Mouse (Mus musculus) midbrain, embryonic 12.5 days (tissue): ENCODE results near the gene Miox. TPM values are rescaled to one million over a fixed set of nuclear protein-coding genes. Genes with fewer than 3 reads are reported as not detected.

Source experiments
- ATAC-seq: fragments of 200-750 bp; cut with Nextera tagmentation; 2 replicates; pipeline ENCODE4 v1.8.0; 2017; ENCODE audit warnings: low read depth, moderate TSS enrichment, moderate library complexity; ENCODE audit not compliant: low FRiP score
- H3K27ac ChIP-seq: fragments of 300-500 bp; sonication (generic); replicated peaks from 2 replicates; pipeline ENCODE4 v1.5.1; 2016; ENCODE audit warnings: mild to moderate bottlenecking
- H3K27me3 ChIP-seq: fragments of 300-500 bp; sonication (generic); 2 replicates; pipeline ENCODE4 v1.6.1; 2016; ENCODE audit warnings: mild to moderate bottlenecking
- H3K36me3 ChIP-seq: fragments of 300-500 bp; sonication (generic); 2 replicates; pipeline ENCODE4 v1.6.1; 2016
- H3K4me1 ChIP-seq: fragments of 300-500 bp; sonication (generic); 2 replicates; pipeline ENCODE4 v1.6.1; 2016
- H3K4me2 ChIP-seq: fragments of 300-500 bp; sonication (generic); replicated peaks from 2 replicates; pipeline ENCODE4 v1.6.1; 2016; ENCODE audit warnings: mild to moderate bottlenecking, moderate library complexity
- H3K4me3 ChIP-seq: fragments of 300-500 bp; sonication (generic); 2 replicates; pipeline ENCODE4 v1.5.1; 2016; ENCODE audit warnings: mild to moderate bottlenecking
- H3K9ac ChIP-seq: fragments of 300-500 bp; sonication (generic); replicated peaks from 2 replicates; pipeline ENCODE4 v1.6.1; 2016; ENCODE audit warnings: mild to moderate bottlenecking, moderate library complexity
- H3K9me3 ChIP-seq: fragments of 300-500 bp; sonication (generic); 2 replicates; pipeline ENCODE4 v1.6.1; 2016; ENCODE audit warnings: mild to moderate bottlenecking
- WGBS: fragments of 180-500 bp; shearing (Covaris S2); methylation state at CpG from one replicate; pipeline ENCODE4 v1.1.7; 2016; 5-methylcytosine and 5-hydroxymethylcytosine counted together
- polyA plus RNA-seq: library from polyadenylated mRNA; unstranded; fragments of >200 nt; fragmentation: Nextera tagmentation; extraction: Ambion mirVana; gene quantifications from 2 replicates; pipeline ENCODE4 v1.2.1, GENCODE M21; 2016

The Miox gene
- polyA plus RNA-seq, 1 experiment from 2014 or later = not detected

DNA sequence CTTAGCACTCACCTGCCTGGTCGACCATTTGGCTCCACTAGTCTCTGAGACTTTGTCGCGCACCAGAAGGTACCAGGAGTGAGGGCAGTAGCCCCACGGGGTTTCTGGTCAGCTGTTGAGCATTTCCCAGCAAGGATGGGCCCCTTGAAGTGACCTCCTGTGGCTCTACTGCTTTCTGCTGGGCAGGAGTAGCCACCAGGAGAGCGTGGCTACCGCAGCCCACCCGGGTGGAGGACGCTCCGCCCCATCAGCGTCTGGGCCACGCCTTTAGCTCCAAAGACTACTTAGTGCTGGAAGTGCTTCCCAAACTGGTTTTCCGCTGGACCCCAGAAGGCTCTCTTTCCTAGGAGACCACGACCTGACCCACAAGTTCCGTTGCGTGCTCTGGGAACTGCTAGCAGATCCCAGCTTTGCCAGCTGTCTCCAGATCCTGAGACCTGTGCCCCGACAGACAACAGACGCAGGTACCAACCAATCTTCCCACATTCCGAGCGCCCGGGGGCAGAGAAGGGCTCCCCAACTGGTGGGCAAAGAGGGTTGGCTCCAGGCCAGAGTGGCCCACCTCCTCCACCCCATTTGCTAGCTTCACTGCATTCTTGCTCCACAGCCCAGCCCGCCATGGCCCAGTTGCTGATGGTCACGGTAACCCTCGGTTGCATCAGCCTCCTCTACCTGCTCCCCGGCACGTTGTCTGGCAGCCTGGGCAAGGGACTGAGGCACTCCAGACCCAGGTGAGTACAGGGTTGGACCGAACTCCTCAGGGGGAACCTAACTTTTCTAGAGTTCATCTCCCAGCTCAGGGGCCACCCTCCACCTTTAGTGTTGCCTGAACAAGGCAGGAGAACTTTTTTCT is 11.3 kb upstream of the Miox start, which contains the start of gene Adm2:
Adm2 (plus strand) TSS at position 51 of the 853 bp plus-strand sequence.
- 8% methylated on average over 26 of the region's 26 CpGs for WGBS

DNA sequence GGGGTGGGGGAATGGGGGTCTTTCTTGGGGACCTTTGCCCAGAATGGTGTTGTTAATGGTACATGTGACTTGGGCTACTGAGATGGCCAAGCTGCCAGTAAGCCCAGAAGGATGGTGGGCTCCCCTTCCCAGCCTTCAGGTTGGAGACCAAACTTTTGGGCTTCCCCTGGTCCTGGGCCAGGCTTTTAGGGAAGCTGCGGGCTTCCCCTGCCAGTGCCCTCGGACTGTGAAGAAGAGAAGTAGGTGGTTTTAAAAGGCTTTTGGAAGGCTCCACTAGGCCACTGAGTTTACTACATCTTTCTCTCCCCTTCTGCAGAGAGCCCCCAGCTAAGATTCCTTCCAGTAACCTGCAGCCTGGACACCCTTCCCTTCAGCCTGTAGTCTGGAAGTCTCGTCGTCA is 10.5 kb upstream of the Miox start:
- ATAC-seq = no peak
- Histone ChIP-seq H3K4me3 (no peak overlapping the region), H3K9me3 (no peaks in the 10 kb centered on the region), H3K36me3 (no peaks in the 10 kb centered on the region), H3K4me1 (peaks cover 9% of the 10 kb centered on the region), H3K27me3 (peaks cover 28% of the 10 kb centered on the region), H3K4me2 (no peak overlapping the region), H3K27ac (no peak overlapping the region), H3K9ac (no peak overlapping the region)
- 89% methylated on average over 4 of the region's 4 CpGs for WGBS

More for the DNA sequence above, 11.3 kb upstream of the Miox start, which contains the start of gene Adm2:
- Histone ChIP-seq H3K27me3 (peaks cover 28% of the 10 kb centered on the region), H3K36me3 (no peaks in the 10 kb centered on the region), H3K9me3 (no peaks in the 10 kb centered on the region), H3K4me1 (peaks cover 9% of the 10 kb centered on the region), H3K9ac (no peak within 1 kb of the TSS), H3K4me3 (peak within 1 kb of the TSS; percentile 14; the same call in 1 of the 2 replicates), H3K4me2 (peak within 1 kb of the TSS; percentile 35), H3K27ac (no peak within 1 kb of the TSS)
- no peak for ATAC-seq

DNA sequence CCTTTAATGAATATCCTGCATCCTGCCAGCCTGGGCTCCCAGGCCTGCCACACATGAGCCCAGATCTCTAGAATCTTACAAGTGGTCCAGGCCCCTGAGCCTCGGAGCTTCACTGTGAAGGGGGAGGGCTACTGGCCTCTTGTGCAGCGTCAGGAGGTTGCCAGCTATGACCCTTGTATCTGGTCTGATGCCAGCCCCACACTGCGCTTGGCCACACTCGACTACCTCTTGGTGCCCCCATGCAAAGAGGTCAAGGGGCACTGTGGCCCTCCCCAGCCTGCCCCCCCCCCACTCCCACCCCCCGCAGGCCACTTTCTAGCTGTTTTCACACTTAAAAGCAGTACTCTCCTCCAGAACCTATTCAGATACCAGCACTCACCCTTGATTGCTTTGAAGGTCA is 7.8 kb upstream of the Miox start:
- H3K4me1 ChIP-seq = peaks cover 9% of the 10 kb centered on the region
- no peak for ATAC-seq
- H3K4me3 ChIP-seq = no peak overlapping the region
- no peaks in the 10 kb centered on the region for H3K9me3 ChIP-seq
- no peak overlapping the region for H3K9ac ChIP-seq
- H3K4me2 ChIP-seq = no peak overlapping the region
- 78% methylated on average over 5 of the region's 5 CpGs for WGBS
- H3K27ac ChIP-seq = no peak overlapping the region
- H3K27me3 ChIP-seq = peaks cover 23% of the 10 kb centered on the region
- H3K36me3 ChIP-seq = no peaks in the 10 kb centered on the region

DNA sequence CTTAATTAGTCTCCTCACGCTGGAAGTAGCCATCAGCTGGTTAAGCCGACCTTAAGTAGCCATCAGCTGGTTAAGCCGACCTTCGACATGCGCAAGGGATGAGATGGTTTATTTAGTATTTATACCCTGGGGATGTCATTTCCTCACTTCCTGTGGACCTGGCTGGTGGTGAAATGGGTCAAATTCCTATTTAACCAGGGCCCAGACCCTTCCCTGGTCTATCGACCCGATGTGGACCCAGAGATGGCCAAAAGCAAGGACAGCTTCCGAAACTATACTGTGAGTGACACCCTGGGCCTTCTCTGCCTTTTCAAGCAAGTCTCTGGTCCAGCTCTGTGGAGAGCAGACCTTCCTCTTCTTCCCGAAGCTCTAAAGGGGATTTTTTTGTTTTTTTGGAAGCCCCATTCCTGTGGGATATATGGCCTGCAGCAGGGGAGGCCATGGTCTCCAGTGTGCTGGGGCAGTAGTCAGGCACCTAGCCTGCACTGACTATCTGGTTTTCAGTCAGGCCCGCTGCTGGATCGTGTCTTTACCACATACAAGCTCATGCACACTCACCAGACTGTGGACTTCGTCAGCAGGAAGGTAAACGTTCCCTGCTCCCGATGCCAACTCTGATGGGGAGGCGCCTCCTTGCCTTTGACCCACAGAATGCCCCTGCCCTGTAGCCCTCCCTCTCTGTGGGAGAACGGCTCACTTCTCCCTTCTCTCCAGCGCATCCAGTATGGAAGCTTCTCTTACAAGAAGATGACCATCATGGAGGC is 758 bp downstream of the Miox start:
- ATAC-seq = no peak
- H3K27ac ChIP-seq = no peak overlapping the region
- H3K4me3 ChIP-seq = no peak overlapping the region
- H3K4me2 ChIP-seq = no peak overlapping the region
- H3K36me3 ChIP-seq = no peaks in the 10 kb centered on the region
- H3K4me1 ChIP-seq = no peaks in the 10 kb centered on the region
- H3K9me3 ChIP-seq = no peaks in the 10 kb centered on the region
- H3K9ac ChIP-seq = no peak overlapping the region
- H3K27me3 ChIP-seq = peaks cover 6% of the 10 kb centered on the region; the same call in 1 of the 2 replicates
- 80% methylated on average over 17 of the region's 17 CpGs for WGBS

DNA sequence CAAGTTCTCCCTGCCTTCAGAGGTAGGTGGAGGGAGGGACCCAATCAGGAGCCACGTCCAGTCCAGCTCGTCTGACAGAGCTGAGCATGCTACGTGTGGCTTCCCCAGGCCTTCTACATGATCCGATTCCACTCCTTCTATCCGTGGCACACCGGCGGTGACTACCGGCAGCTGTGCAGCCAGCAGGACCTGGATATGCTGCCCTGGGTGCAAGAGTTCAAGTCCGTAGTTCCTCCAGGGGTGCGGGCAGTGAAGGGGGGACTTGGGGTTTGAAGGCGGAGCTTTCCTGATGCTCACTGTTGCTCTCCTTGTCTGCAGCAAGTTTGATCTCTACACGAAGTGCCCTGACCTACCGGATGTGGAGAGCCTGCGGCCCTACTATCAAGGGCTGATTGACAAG is 2.2 kb downstream of the Miox start:
- Histone ChIP-seq H3K9ac (no peak overlapping the region), H3K4me3 (no peak overlapping the region), H3K27me3 (peaks cover 6% of the 10 kb centered on the region; the same call in 1 of the 2 replicates), H3K4me1 (no peaks in the 10 kb centered on the region), H3K9me3 (no peaks in the 10 kb centered on the region), H3K27ac (no peak overlapping the region), H3K4me2 (no peak overlapping the region), H3K36me3 (no peaks in the 10 kb centered on the region)
- WGBS = 86% methylated on average over 14 of the region's 14 CpGs
- ATAC-seq = no peak

DNA sequence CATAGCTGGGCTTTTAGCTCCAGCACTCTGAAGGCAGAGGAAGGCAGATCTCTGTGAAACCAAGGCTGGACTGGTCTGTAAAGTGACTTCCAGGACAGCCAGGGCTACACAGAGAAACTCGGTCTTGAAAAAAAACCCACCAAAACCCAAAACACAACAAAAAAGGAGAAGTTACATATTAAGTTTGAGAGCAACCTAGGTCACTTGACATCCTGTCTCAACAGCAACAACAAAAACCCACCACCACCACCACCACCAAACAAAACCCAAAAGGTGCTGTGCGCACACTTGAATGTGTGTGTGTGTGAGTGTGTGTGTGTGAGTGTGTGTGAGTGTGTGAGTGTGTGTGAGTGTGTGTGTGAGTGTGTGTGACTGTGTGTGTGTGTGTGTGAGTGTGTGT is 5.5 kb downstream of the Miox start:
- Histone ChIP-seq H3K27me3 (peaks cover 6% of the 10 kb centered on the region; the same call in 1 of the 2 replicates), H3K36me3 (no peaks in the 10 kb centered on the region), H3K4me2 (no peak overlapping the region), H3K27ac (no peak overlapping the region), H3K4me1 (no peaks in the 10 kb centered on the region), H3K9me3 (no peaks in the 10 kb centered on the region), H3K9ac (no peak overlapping the region), H3K4me3 (no peak overlapping the region)
- ATAC-seq = no peak
- 96% methylated on average over 2 of the region's 2 CpGs for WGBS

DNA sequence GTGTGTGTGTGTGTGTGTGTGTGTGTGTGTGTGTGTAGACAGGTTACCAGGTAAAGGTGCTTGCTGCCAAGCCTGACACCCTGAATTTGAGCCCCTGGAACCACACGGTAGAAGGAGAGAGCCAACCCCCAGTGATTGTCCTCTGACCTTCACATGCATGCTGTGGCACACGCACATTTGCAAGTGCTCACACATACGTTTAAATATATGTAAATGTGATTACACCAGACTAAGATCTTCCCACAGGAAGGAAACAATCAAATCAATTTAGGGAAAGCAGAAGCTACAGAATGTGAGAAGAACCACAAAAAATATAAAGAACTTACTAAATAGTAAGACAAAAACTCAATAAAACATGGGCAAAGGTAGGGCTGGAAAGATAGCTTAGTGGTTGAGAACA is 5.9 kb downstream of the Miox start:
- 88% methylated on average over 3 of the region's 3 CpGs for WGBS
- Histone ChIP-seq H3K4me3 (no peak overlapping the region), H3K4me2 (no peak overlapping the region), H3K4me1 (no peaks in the 10 kb centered on the region), H3K27ac (no peak overlapping the region), H3K36me3 (no peaks in the 10 kb centered on the region), H3K9me3 (no peaks in the 10 kb centered on the region), H3K27me3 (peaks cover 6% of the 10 kb centered on the region; the same call in 1 of the 2 replicates), H3K9ac (no peak overlapping the region)
- no peak for ATAC-seq

DNA sequence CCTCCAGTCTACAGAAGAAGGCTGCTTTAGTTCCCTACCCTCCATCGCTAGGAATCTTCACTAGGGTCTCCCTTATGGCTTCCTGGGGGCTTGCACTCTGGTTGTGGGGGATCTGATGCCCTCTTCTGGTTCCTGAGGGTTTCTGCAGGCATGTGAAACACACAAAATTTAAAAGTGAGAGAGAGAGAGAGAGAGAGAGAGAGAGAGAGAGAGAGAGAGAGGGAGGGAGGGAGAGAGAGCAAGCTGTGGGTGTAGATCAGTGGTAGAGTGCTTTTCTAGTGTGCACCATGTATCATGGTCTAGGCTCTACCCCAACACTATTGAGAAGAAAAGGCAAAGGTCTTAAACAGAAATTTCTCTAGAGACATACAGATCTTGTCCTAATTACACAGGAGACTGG is 7.5 kb downstream of the Miox start:
- WGBS = 45% methylated on average over 1 of the region's 1 CpGs
- ATAC-seq = no peak
- Histone ChIP-seq H3K27ac (no peak overlapping the region), H3K36me3 (no peaks in the 10 kb centered on the region), H3K4me1 (no peaks in the 10 kb centered on the region), H3K4me2 (no peak overlapping the region), H3K9me3 (no peaks in the 10 kb centered on the region), H3K4me3 (no peak overlapping the region), H3K27me3 (no peaks in the 10 kb centered on the region), H3K9ac (no peak overlapping the region)

DNA sequence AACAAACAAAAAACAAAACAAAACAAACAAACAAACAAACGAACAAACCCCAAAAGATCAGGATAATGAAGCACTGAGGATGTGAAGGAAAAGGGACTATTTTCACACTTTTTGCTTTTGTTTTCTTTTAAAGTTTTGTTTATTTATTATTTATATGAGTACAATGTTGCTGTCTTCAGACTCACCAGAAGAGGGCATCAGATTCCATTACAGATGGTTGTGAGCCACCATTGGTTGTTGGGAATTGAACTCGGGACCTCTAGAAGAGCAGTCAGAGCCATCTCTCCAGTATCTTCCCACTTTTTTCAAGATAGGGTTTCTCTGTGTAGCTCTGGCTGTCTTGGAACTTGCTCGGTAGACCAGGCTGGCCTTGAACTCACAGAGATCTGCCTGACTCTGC is 9.1 kb downstream of the Miox start:
- 93% methylated on average over 3 of the region's 3 CpGs for WGBS
- Histone ChIP-seq H3K4me2 (no peak overlapping the region), H3K4me1 (no peaks in the 10 kb centered on the region), H3K9me3 (no peaks in the 10 kb centered on the region), H3K4me3 (no peak overlapping the region), H3K27ac (no peak overlapping the region), H3K9ac (no peak overlapping the region), H3K27me3 (no peaks in the 10 kb centered on the region), H3K36me3 (no peaks in the 10 kb centered on the region)
- ATAC-seq = no peak

DNA sequence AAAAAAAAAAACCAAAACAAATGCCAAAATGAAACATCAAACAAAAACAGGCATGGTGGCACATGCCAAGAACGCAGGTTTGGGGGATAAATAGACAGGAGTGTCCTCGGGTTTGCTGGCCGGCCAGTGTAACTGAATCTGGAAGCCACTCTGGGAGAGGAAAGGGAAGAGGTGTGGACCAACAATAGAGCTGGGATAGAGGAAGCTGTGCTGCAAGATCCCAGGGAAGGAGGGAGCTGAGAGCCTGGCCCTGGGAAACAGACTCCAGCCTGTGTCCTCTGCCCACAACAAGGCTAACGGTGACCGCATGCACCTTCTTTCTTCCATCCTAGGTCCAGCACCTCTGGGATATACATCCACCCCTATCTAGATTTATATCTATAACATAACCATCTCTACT is 16.2 kb downstream of the Miox start:
- Histone ChIP-seq H3K36me3 (peaks cover 39% of the 10 kb centered on the region), H3K27ac (no peak overlapping the region), H3K4me3 (no peak overlapping the region), H3K27me3 (no peaks in the 10 kb centered on the region), H3K4me2 (no peak overlapping the region), H3K4me1 (peaks cover 14% of the 10 kb centered on the region), H3K9ac (no peak overlapping the region), H3K9me3 (no peaks in the 10 kb centered on the region)
- WGBS = 88% methylated on average over 5 of the region's 5 CpGs
- no peak for ATAC-seq

DNA sequence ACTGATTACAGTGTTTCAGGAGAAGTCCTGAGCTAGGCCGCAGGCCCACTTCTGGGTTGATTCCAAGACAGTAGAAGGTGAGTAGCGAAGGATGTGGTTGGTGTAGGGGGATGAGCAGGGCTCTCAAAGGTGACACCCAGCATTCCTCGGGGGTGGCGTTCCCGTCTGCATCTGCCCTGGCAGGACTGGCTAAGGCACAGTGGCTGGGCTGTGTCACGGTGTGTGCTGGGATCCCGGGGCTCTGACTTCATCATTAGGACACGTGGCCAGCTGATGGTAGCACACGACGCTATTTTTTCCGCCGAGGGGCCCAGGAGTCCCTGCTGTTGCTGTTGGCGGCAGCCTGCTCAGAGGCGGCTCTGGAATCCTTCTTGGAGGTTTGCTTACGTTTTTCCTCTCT is 17.1 kb downstream of the Miox start:
- H3K27ac ChIP-seq = no peak overlapping the region
- no peak for ATAC-seq
- WGBS = 94% methylated on average over 15 of the region's 15 CpGs
- H3K4me3 ChIP-seq = no peak overlapping the region
- peaks cover 39% of the 10 kb centered on the region for H3K36me3 ChIP-seq
- no peak overlapping the region for H3K9ac ChIP-seq
- peaks cover 14% of the 10 kb centered on the region for H3K4me1 ChIP-seq
- H3K27me3 ChIP-seq = no peaks in the 10 kb centered on the region
- no peaks in the 10 kb centered on the region for H3K9me3 ChIP-seq
- H3K4me2 ChIP-seq = no peak overlapping the region

DNA sequence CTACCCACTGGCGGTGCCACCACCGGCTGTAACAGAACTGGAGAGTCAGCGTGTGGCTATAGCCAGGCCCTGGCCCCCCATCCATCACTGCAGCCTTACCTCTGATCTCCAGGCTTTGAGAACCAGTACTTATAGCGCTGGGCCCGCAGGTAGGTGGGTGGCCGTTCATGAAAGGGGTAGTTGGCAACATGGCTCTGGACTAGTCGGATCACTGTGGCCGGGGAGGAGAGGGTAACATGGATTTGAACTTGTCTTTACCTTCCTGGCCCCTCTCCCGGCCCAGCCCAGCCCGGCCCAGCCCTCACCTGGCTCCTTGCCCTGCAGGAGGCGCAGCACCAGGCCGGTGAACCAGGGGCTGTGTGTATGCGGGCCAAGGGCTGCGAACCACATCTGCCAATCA is 17.9 kb downstream of the Miox start:
- no peak for ATAC-seq
- Histone ChIP-seq H3K27me3 (no peaks in the 10 kb centered on the region), H3K27ac (no peak overlapping the region), H3K4me1 (peaks cover 22% of the 10 kb centered on the region), H3K9ac (no peak overlapping the region), H3K9me3 (no peaks in the 10 kb centered on the region), H3K36me3 (peaks cover 39% of the 10 kb centered on the region), H3K4me3 (no peak overlapping the region), H3K4me2 (no peak overlapping the region)
- 94% methylated on average over 14 of the region's 14 CpGs for WGBS
